Mouse (Mus musculus): ENCODE measurements around the gene Apoc2.

Gene Apoc2

DNA sequence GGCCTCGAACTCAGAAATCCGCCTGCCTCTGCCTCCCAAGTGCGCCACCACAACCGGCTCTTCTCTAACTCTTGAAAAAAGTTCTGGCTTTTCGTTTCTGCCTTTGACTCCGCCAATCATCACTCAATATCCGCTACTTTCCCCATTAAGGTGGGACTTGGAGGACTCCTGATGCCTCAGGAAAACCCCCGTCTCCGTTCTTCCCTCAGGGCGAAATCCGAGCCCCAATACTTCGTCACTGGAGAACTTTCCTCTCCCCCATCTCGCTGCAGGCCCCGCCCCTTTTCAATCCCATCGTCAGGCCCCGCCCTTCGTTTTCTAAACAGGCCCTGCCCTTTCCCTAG is 49.6 kb downstream of the Apoc2 start:
- DNase-seq = no peak

DNA sequence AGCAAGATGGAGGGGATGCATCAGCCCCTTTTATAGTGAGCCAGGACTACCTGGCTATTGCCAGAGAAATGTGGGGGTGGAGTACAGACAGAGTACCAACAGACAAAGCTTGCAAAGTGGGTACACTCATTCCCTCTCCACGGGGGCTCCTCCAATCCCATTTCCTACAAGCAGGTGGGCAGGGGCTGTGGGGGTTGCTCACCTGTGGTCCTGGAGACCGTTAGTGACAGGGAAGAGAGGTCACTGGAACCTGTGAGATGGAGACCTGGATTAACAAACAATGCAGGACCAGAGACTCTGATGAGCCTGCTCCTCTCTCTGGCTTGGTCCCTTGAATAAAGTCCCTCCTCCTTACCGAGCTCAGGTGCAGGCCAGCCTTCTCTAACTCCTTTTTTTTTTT is 50.0 kb downstream of the Apoc2 start:
- DNase-seq = peak in 1 of 2 experiments; percentile 25

DNA sequence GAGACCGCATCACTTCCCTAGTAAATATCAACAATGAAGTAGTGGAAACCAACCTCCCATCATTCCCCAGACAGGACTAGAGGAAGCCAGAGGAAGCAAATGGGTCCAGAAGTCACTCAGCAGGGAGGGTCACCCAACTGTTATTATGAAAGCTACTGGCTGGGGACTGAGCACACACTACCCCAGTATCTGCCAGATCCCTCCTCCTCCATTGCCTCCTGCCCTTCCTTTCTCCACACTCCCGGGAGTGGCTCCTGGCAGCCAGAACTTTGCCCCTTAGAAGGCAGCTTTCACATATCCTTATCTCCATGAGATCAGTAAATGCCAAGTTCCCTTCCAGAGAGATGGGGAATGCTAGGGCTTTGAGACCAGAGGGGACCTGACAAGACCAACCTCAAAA is 54.3 kb downstream of the Apoc2 start:
- DNase-seq = no peak

DNA sequence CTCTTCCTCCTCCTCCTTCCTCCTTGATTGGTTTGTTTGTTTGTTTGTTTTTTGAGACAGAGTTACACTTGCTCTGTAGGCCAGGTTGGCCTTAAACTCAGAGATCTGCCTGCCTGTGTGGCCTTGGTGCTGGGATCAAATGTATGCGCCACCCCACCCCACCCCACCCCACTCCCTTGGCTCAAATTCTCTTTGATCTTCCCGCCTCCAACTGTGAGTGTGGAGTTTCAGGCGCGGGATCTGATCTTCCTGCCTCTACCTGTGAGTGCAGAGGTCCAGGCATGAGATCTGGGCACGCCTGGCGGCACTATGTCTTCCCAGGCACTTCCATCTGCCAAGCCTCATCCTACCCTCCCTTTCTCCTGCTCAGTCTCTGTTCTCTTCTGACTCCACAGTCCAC is 55.5 kb downstream of the Apoc2 start:
- DNase-seq = no peak
